Mouse (Mus musculus): ENCODE results near the gene Mettl7a3.

GRCm38 (mm10) chr15:100364242-100364641 lies 29.5 kb downstream of the Mettl7a3 start, which contains the start of gene Higd1c:
- TF ChIP-seq CTCF (IDR thresholded peaks at IDR 0.05; ENCODE audit: low read depth) (no peak), EP300 (optimal IDR thresholded peaks at IDR 0.05) (no peak)
